Mouse (Mus musculus) large intestine, adult 2 months (tissue): ENCODE results near the gene Sesn1. TPM values are rescaled to one million over a fixed set of nuclear protein-coding genes. Genes with fewer than 3 reads are reported as not detected.
"Not testable (repeated sequence)": the region's sequence is repeated elsewhere in the genome, so short reads cannot be mapped to it uniquely, and the experiment has no call there.

ENCODE experiments used
- DNase-seq: peaks from one replicate; pipeline ENCODE4 v3.0.0-alpha.2; 2012; ENCODE audit warnings: low read depth, low spot score
- WGBS: fragments of 180-500 bp; shearing (Covaris S2); methylation state at CpG from one replicate; pipeline ENCODE4 v1.1.7; 2018; 5-methylcytosine and 5-hydroxymethylcytosine counted together
- polyA plus RNA-seq: library from polyadenylated mRNA; depleted of rRNA; stranded (reverse); fragments of >200 nt; gene quantifications from 2 replicates; pipeline ENCODE4 v1.2.3, GENCODE M21; 2012; rRNA removed

Gene Sesn1
- polyA plus RNA-seq = 32.4 and 54.8 TPM in 2 replicates

DNA sequence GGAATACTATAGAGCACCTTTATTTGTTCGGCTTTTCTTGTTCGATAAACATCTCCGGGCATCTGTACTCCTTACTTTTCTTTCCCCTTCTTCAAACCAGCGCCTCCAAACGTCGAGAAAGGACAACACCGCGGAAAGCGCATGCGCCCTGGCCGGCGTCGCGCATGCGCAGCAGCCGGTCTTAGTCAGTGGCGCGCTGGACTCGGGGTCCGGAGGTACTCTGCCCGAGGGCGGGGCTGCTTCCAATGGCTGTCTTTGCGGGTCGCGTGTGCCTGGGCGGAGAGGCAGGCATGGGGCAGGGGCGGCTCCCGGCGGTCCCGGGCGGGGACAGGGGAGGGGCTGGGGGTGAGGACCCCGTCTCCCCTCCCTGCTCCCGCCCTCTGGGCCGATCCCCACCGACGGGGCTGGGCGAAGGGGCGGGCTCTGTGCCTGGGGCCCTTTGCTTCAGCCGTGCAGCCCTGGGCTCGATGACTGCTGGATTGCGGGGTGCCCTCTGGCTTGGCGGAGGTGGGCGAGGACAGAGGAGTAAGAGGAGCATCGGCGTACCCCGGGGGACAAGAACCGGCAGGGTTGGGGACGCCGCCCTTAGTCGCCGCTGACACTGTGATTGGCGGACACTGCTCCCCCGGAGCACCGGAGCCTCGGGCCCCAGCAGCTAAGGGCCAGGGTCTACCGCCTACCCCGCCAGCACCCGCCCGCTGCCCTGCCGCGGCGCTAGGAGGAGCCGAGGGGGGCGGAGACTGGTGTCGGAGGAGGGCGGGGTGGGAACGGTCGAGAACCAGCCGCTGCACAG is at the start of gene Sesn1, which contains the start of gene Cep57l1:
Gene Sesn1, plus strand, starts transcription at position 165 of the 793 bp plus-strand sequence.
Gene Cep57l1, minus strand, starts transcription at position 101 of the 793 bp plus-strand sequence.
- WGBS = under 1% methylated on average over 69 of the region's 69 CpGs
- DNase-seq = peak; percentile 42

GRCm38 (mm10) chr10:41760866-41761265 is 48.9 kb upstream of the Sesn1 start:
- no peak for DNase-seq
- WGBS = 82% methylated on average over 3 of the region's 3 CpGs

GRCm38 (mm10) chr10:41763741-41764385 is 45.9 kb upstream of the Sesn1 start:
- DNase-seq = no peak
- WGBS = 66% methylated on average over 3 of the region's 3 CpGs

GRCm38 (mm10) chr10:41765586-41765985 is 44.1 kb upstream of the Sesn1 start:
- 90% methylated on average over 4 of the region's 4 CpGs for WGBS
- no peak for DNase-seq

GRCm38 (mm10) chr10:41766280-41766679 is 43.5 kb upstream of the Sesn1 start:
- DNase-seq = no peak
- WGBS = 55% methylated on average over 4 of the region's 4 CpGs

GRCm38 (mm10) chr10:41767254-41767653 is 42.5 kb upstream of the Sesn1 start:
- WGBS = 71% methylated on average over 6 of the region's 6 CpGs
- DNase-seq = no peak

DNA sequence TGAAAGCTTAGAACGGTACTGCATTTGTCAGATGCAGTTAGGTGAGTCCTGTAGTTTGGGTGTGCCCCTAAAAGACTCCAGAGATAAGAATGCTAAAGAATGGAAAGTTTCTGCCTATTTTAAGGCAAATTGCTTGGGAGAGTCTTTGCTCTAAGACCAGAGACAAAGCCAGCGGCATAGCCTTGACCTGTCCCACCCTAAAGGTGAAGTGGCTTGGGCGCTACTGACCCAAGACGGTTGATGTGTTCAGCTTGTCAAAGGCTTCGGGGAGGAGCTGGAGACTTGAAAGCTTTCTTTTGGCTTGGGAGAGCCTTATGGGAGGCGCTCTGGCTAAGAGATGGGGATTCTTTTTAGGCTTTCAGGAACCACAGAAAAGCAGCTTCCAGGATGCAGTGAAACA is 17.4 kb upstream of the Sesn1 start:
- no peak for DNase-seq
- 96% methylated on average over 6 of the region's 6 CpGs for WGBS

- DNase-seq = no peak
Measured at GRCm38 (mm10) chr10:41797253-41797652, 12.5 kb upstream of the Sesn1 start.

DNA sequence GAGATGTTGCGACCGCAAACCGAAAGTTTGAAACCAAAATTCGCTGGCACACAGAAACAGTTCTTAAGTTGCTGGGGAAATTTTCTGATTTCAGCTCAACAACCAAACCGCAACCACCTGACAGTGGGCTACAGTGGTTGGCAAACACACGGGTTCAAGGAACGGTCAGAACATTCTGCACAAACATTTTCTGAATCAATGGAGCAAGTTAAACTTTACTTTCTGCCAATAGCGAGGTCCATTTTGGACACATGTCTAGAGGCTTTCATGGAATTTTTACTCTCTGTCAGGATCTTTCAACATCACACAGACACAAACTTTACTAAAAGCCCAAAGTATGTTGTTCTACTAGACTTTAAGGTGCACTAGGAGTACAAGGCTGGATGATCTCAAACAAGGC is 6.3 kb upstream of the Sesn1 start:
- no peak for DNase-seq
- WGBS = 96% methylated on average over 8 of the region's 8 CpGs

More at GRCm38 (mm10) chr10:41797253-41797652, 12.5 kb upstream of the Sesn1 start:
- WGBS = 97% methylated on average over 8 of the region's 8 CpGs

- DNase-seq = no peak
- WGBS = 86% methylated on average over 3 of the region's 3 CpGs
Measured at GRCm38 (mm10) chr10:41804711-41805110, 5.0 kb upstream of the Sesn1 start.

DNA sequence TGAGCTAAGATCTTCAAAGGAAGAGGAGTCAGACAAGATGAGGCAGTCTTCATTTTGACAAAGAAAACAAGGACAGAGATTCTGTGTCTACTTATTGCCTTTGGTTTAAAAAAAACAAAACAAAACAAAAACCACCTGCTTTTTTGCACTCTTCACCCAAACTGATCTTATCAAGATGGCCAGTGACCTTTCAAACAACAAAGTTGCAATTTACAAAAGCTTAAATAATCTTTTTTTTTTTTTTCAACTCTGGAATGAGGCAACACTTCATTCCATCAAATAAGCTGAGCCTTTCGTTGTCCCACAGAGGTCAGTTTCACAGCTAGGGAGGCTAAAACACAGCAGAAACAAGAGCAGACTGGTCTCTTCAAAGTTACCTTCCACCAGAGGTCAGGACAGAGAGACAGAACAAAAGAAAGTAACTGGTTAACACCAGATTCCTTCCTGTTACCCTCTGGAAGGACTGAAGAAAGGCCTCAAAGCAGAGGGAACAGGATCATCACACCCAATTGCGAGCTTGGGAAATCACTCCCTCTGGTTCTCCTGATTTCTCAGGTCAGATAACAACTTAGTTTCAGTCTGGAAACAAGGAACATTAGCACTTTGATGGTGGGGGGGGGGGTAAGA is 3.9 kb upstream of the Sesn1 start:
- DNase-seq = no peak

GRCm38 (mm10) chr10:41809080-41809770 is 510 bp upstream of the Sesn1 start:
- WGBS = 2% methylated on average over 25 of the region's 25 CpGs
- DNase-seq = peak; percentile 83

More for the DNA sequence above, 3.9 kb upstream of the Sesn1 start:
- 88% methylated on average over 2 of the region's 2 CpGs for WGBS

DNA sequence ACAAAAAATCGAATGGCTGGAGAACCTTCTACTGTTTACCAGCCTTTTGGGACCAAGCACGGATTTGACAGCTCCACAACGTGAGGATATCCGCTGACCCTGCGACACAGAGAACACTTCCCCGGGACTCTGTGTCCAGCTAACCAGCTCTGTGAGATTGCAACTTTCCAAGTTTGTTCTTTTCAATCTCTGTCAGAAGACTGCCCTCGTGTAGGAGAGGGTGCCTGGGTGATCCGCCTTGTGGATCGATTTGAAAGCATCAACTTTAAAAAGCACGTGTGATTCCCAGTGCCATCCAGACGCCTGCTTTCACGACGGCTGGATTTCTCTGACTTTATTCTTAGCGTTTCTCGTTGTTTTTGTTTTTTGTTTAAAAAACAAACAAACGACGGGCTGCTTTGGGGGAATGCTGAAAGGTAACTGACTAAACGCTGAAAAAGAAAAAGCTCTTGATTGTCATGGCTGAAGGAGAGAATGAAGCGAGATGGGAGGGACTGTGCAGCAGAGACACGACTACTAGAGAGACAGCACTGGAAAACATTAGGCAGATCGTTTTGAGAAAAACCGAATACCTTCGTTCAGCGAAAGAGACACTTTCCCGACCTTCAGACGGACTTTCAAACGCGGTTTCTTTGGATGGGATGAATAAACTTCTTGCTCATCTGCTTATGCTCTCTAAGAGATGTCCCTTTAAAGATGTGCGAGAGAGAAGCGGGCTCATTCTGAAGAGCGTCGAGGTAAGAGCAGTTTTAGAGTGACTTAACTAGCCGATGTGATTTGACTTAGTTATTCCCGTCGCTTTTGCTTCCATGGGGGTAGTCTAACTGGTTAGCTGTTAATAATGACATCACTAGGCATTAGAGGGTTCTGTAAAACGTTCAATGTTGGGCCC is 1.1 kb downstream of the Sesn1 start:
- under 1% methylated on average over 36 of the region's 36 CpGs for WGBS
- no peak for DNase-seq

GRCm38 (mm10) chr10:41812566-41812965 is 2.8 kb downstream of the Sesn1 start:
- 63% methylated on average over 6 of the region's 6 CpGs for WGBS
- DNase-seq = no peak

GRCm38 (mm10) chr10:41814305-41814853 is 4.6 kb downstream of the Sesn1 start:
- no peak for DNase-seq
- 93% methylated on average over 6 of the region's 6 CpGs for WGBS

DNA sequence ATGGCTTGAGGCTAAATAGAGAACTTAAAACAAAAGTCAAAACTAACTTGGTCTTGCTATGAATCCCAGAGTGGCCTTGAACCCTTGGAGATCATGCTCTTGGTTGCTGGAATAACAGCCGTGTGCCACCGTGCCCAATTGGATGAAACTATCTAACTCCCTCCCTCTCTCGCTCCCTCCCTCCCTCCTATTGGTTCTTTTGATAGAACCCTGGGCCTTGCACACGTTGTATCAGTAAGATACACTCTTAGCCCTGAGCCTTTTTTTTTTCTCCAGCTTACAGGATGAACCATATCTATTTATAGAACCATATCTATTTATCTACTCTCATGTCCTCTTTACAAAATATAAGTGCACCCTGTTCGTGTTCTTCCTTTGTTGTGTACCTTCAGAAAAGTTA is 6.8 kb downstream of the Sesn1 start:
- no peak for DNase-seq
- 79% methylated on average over 5 of the region's 5 CpGs for WGBS

DNA sequence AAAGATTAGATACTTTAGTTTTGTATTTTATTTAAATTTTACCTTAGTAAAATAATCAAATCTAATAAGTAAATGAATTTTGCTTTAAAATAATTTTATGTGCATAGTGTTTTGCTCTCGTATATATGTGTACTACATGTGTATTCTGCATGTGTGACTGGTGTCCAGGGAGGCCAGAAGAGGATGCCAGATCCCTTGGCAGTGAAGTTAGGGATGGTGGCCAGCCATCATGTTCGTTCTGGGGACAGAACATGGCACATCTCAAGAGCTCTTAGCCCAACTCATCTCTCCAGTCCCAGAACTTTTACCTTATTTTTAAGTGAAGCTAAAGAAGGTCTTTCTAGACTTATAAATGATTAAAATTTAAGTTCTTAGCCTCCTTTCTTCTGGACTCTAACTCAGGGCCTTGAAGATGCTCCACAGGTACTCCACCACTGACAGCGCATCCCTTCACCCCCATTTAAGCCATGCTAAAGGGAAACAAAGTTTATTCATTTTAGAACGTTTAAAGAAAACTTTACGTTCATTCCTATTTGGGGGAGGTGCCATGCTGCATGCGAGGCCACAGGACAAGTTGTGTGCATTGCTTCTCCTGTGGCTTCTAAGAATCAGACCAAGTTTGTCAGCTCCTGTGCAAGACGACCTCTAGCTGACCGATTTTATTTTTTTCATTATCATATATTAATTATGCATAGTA is 8.4 kb downstream of the Sesn1 start:
- WGBS = 85% methylated on average over 8 of the region's 8 CpGs
- no peak for DNase-seq

GRCm38 (mm10) chr10:41818733-41819070 is 9.0 kb downstream of the Sesn1 start:
- 89% methylated on average over 6 of the region's 6 CpGs for WGBS
- DNase-seq = not testable (repeated sequence)
